Mouse (Mus musculus) retina, postnatal 7 days (tissue): Measurements from ENCODE around the gene Rab25.

Experiments used
- DNase-seq: peaks from one replicate; pipeline ENCODE4 v3.0.0-alpha.2; 2012; ENCODE audit warnings: low read depth, low spot score

Rab25 gene

GRCm38 (mm10) chr3:88503881-88504746, 44.0 kb downstream of the Rab25 start:
- no peak for DNase-seq

GRCm38 (mm10) chr3:88503505-88503863, 44.6 kb downstream of the Rab25 start:
- no peak for DNase-seq

GRCm38 (mm10) chr3:88502641-88503504, 45.2 kb downstream of the Rab25 start:
- no peak for DNase-seq

DNA sequence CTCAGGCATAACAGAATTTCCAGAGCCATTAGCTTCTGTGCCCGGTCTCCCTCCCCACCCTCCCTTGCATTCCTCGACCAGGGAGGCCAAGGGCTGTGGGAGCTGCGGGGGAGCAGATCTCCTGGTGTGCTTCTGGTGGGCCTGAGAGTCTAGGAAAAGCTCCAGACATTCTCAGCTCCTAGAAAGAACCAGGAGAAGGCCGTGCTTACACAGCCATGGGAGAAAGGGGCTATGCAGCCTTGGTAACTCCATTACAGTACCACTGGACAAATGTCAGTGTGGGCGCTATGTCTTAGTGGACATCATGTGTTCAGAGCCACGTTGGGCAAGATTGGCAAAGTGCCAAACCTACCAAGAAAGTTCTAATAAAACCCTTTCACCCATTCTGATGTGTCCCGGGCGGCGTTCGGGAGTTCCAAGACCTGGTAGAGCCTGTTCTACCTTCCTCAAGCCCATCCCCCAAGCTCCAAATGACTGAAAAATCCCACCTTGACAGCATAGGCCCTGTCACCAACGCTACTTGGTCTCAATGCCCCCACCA, 46.0 kb downstream of the Rab25 start:
- no peak for DNase-seq

DNA sequence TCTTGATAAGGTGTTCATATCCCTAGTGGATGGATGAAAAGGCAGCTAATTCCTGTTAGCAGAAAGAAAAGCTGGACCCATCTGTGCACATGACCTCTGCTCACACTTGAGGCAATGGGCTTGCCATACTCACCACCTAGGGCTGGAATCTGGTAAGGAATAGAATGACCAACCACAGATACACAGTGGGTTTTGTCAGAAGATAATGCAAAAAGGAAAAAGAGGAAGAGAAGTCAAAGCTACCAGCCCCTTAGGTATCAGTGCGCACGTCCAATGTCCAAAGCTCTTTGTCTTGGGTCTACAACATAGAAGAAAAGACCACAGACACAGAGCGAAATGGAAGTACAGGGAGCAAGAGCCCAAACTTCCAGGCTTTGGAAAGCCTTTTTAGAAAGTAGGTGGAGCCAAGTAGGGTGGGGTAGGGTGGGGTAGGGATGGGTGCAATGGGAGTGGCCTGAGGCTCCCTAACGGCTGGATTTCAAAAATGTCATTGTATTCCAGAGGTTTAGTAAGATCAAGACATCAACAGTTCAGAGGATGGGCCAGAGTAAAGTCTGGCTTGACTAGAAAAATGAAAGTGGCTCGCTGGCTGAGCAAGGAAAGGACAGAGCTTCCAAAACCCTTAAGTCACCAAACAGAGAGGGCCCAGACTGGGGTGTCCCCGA, 46.6 kb downstream of the Rab25 start:
- no peak for DNase-seq

GRCm38 (mm10) chr3:88500655-88501365, 47.3 kb downstream of the Rab25 start:
- DNase-seq, result no peak

DNA sequence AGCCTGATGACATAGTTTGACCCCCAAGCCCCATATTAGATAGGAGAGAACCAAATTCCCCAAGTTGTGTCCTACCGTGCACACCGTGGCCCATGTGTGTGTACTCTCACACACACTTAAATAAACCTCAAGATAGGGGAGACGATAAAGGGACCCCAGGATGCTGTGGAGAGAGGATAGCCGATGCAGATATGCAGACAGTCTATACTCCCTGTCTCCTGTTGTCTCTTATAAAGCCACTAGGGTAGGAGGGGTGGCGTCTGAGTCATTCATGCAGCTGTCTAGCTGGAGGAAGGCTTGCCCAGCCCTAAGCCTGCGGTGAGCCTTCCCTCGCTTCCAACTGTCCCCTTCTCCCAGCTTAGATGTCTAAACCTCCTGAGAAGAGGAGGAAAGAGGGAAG, 48.0 kb downstream of the Rab25 start:
- no peak for DNase-seq

DNA sequence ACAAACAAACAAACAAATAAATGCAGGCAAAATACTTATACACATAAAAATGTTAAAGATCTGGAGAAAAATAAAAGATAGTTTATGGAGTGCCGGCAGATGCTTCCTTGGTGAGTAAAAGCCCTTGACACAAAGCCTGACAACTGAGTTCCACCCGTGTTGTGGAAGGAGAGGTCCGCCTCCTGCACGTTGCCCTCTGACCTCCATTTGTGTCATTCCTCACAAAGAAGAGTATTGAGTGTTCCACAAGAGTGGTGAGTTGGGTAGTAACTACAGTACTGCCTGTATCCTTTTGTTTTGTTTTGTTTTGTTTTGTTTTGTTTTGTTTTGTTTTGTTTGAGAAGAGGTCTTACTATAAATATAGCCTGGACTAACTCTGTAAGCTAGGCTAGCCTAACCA, 48.5 kb downstream of the Rab25 start:
- no peak for DNase-seq

- no peak for DNase-seq
Measured at GRCm38 (mm10) chr3:88495741-88496415, 52.2 kb downstream of the Rab25 start.

DNA sequence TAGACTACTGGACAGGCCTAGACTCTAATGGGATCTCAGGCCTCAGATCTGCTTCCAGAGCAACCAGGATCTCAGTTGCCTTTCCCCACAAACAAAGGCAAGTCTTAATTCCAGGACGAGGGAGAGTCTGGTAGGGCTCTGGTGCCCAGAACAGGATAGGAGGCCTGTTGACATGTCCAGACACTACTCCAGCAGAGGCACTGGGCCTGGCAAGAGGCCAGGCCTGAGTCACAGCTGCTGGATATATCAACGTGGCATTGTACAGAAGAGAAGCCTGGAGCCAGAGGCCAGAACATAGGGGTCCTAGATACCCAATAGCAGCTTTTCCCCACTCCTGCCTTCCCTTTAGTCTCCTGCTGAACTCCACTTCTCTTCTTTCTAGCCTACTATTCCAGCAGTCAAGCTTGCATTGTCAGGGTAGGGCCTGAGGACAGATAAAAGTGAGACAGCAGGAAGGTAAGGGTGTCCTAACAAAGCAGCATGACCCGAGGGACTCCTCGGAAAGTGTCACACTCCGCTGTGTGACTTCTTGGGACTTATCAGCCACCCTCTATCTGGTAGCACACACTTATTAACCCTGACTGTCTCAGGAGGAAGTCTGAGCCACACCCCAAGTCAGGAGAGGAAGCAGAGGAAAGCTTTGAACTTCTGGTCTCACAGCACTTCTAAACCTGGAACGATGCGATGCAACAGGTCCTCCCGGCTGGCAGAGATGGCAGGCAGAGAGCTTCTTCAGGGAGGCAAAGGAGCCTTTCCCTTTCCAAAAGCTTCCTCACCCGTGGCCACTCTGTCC, 53.1 kb downstream of the Rab25 start:
- no peak for DNase-seq

DNA sequence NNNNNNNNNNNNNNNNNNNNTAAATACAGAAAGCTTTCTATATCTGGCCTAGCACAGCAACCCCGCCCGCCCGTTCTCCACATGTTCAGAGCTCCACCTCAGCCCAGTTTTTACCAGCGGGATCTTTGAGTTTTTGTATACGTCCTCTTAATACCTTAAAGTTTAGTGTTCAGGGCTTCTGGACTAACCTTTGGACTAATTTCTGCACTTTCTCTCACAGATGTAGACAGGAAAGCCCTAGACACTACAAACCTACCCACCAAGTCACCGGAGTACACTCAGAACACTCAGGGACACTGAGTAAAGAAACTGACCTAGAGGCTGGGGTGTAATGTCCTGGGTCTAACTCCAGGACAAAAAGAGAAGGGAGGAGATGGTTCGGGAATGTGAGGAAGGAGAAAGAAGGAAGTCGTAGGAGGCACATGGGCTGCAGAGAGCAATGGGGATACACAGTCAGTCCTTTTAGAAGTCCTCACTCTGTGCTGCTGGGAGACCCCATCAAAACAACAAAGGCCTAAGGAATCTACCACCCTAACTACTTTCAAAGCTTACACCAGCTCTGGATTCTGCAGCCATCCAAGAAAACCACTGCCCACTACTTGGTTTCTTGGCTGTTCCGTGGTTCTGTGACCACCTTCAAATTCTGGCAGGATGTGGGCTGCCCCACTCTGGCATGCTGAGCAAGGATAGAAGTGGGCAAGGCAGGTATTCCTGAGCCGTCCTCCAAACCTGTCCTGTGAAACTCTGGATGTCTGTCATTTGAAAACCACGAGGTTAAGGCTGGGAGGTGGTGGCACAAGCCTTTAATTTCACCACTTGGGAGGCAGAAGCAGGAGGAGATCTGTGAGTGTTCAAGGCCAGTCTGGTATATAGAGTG, 54.2 kb downstream of the Rab25 start:
- no peak for DNase-seq
